In the genomic region with DNA sequence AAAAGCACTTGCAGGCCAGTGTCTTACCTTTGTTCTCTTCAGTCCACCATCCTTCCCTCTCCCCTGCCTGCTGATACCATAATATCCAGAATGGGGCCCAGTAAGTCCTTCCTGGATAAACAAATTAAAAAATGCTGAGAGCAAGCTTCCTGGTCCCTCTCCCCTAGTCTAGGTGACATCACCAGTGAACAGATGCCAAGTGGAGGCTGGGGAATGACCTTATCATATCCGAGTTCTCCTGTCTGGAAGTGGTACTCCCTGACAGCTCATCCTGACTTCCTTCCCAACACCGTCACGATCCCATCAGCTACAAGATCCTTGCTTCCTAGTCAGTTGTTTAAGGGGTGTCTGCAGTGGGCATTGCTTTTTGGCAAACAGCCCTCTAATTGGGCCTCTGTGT, we compare ENCODE assay signal across 15 mouse cellular contexts. TPM values are rescaled to one million over a fixed set of nuclear protein-coding genes. Genes with fewer than 3 reads are reported as not detected.
DNase-seq lines count a peak whose midpoint lies in the region; ATAC-seq and TF ChIP-seq lines count a peak whose summit lies in the region.
"Had no signal": no experiment of that assay in that cellular context is flagged by ENCODE, and none has a peak within 500 bp of the region (broad histone marks: within the 10 kb centered on the region; RNA-seq: fewer than 3 reads in every experiment).

No protein-coding gene starts in this region.

- ATAC-seq in kidney, embryonic 16.5 days (ENCODE audit: low FRiP score, low TSS enrichment): no peak
- ATAC-seq in intestine, postnatal 0 days: peak; percentile 26; the same call in 1 of the 2 replicates
- ATAC-seq: forebrain, embryonic 15.5 days had no signal

- H3K4me1 ChIP-seq in kidney, embryonic 16.5 days (ENCODE audit: insufficient read depth, low read length): peaks cover 6% of the 10 kb centered on the region
- H3K4me1 ChIP-seq in intestine, postnatal 0 days (replicated peaks; ENCODE audit: control insufficient read depth, insufficient read depth, low read length): peaks cover 3% of the 10 kb centered on the region; the same call in 1 of the 2 replicates

- H3K9ac ChIP-seq in kidney, embryonic 16.5 days (replicated peaks; ENCODE audit: low read length): no peak overlapping the region
- H3K9ac ChIP-seq in intestine, postnatal 0 days (ENCODE audit: low read depth, low read length): no peak overlapping the region
- H3K9ac ChIP-seq: forebrain, embryonic 15.5 days; limb, embryonic 13.5 days; neural tube, embryonic 12.5 days had no signal

- no peak overlapping the region for H3K27ac ChIP-seq in kidney, embryonic 16.5 days (ENCODE audit: low read length)
- H3K27ac ChIP-seq in intestine, postnatal 0 days (ENCODE audit: low read depth, low read length): no peak overlapping the region
- H3K27ac ChIP-seq: forebrain, embryonic 15.5 days; limb, embryonic 13.5 days; macrophage; neural tube, embryonic 12.5 days had no signal

- H3K9me3 ChIP-seq in kidney, embryonic 16.5 days (ENCODE audit: low read length): no peaks in the 10 kb centered on the region
- no peaks in the 10 kb centered on the region for H3K9me3 ChIP-seq in intestine, postnatal 0 days (ENCODE audit: control insufficient read depth)
- H3K9me3 ChIP-seq: forebrain, embryonic 15.5 days; limb, embryonic 13.5 days; neural tube, embryonic 12.5 days had no signal

- no peaks in the 10 kb centered on the region for H3K36me3 ChIP-seq in kidney, embryonic 16.5 days (ENCODE audit: insufficient read depth, low read length)
- no peaks in the 10 kb centered on the region for H3K36me3 ChIP-seq in intestine, postnatal 0 days (ENCODE audit: control insufficient read depth, insufficient read depth)
- H3K36me3 ChIP-seq: forebrain, embryonic 15.5 days; limb, embryonic 13.5 days; neural tube, embryonic 12.5 days had no signal

- no peak for TF ChIP-seq CTCF in intestine, postnatal 0 days (IDR thresholded peaks at IDR 0.05; ENCODE audit: low read depth)

- no peaks in the 10 kb centered on the region for H3K27me3 ChIP-seq in kidney, embryonic 16.5 days (ENCODE audit: insufficient read depth, low read length)
- H3K27me3 ChIP-seq in intestine, postnatal 0 days (replicated peaks; ENCODE audit: control insufficient read depth, insufficient read depth, low read length): no peaks in the 10 kb centered on the region
- H3K27me3 ChIP-seq: limb, embryonic 13.5 days had no signal

- 72% methylated on average over 3 of the region's 3 CpGs for WGBS in kidney, embryonic 16.5 days
- 55% methylated on average over 3 of the region's 3 CpGs for WGBS in intestine, postnatal 0 days

- peak; percentile 40 to 51 for DNase-seq in cerebellum, postnatal 10 days
- no peak for DNase-seq in cerebellum, adult 18-20 months
- peak; percentile 15 for DNase-seq in kidney, adult 9 months
- peak; percentile 10 for DNase-seq in NIH3T3 (ENCODE audit: low read depth)
- no peak for DNase-seq in thymus, postnatal 14 days
- no peak for DNase-seq in right cerebral cortex, postnatal 4 days
- DNase-seq: cerebellum, postnatal 25 days; gastrocnemius, postnatal 14 days; midbrain, embryonic 14.5 days had no signal

- no peak overlapping the region for H3K4me2 ChIP-seq in kidney, embryonic 16.5 days (replicated peaks; ENCODE audit: low read depth, low read length)
- H3K4me2 ChIP-seq in intestine, postnatal 0 days (replicated peaks; ENCODE audit: low read depth): no peak overlapping the region
- H3K4me2 ChIP-seq: forebrain, embryonic 15.5 days; limb, embryonic 13.5 days; neural tube, embryonic 12.5 days had no signal

- H3K4me3 ChIP-seq in kidney, embryonic 16.5 days (ENCODE audit: low read length): no peak overlapping the region
- H3K4me3 ChIP-seq in intestine, postnatal 0 days (ENCODE audit: low read depth, low read length): no peak overlapping the region
- H3K4me3 ChIP-seq: forebrain, embryonic 15.5 days; limb, embryonic 13.5 days; neural tube, embryonic 12.5 days had no signal

RNA-seq across cellular contexts. Expression of a gene that starts 6.3 kb away (rescaled TPM):
- not detected in 2 replicates for polyA plus RNA-seq in kidney, embryonic 16.5 days (2015; fragmentation: Nextera tagmentation; extraction: Ambion mirVana)
- polyA plus RNA-seq in intestine, postnatal 0 days (2015; fragmentation: Nextera tagmentation; extraction: Ambion mirVana): 1.0 and 1.4 TPM in 2 replicates
- polyA plus RNA-seq: limb, embryonic 13.5 days; macrophage; midbrain, embryonic 14.5 days had no signal

RNA-seq across cellular contexts. Expression of a gene that starts 53.7 kb away (rescaled TPM):
- 136 and 142 TPM in 2 replicates for polyA plus RNA-seq in kidney, embryonic 16.5 days (2015; fragmentation: Nextera tagmentation; extraction: Ambion mirVana)
- 31.8 and 34.0 TPM in 2 replicates for polyA plus RNA-seq in intestine, postnatal 0 days (2015; fragmentation: Nextera tagmentation; extraction: Ambion mirVana)

Comparison
In these comparisons a context has a peak if more than half of its experiments do, and no peak if none do; other contexts are left out.
1. DNase-seq: peak in cerebellum, postnatal 10 days (2 of 2), kidney, adult 9 months (single experiment) and NIH3T3 (single experiment); none in cerebellum, adult 18-20 months (0 of 2), thymus, postnatal 14 days (single experiment) and right cerebral cortex, postnatal 4 days (single experiment).